Mouse (Mus musculus) lung, postnatal 0 days (tissue): ENCODE results near the gene 1700017B05Rik.

Source experiments
- CTCF ChIP-seq: IDR thresholded peaks from 2 replicates; pipeline ENCODE4 v1.5.1; 2016; ENCODE audit warnings: antibody characterized with exemption, mild to moderate bottlenecking
- EP300 ChIP-seq: IDR thresholded peaks from 2 replicates; pipeline ENCODE4 v1.6.1; 2016; ENCODE audit warnings: antibody characterized with exemption, mild to moderate bottlenecking, control low read depth

GRCm38 (mm10) chr9:57271837-57272562 is 9.6 kb upstream of the 1700017B05Rik start:
- TF ChIP-seq CTCF (peak; percentile 20; the same call in 1 of the 2 replicates), EP300 (no peak)
